Mouse (Mus musculus) midbrain, embryonic 14.5 days (tissue): ENCODE measurements around the gene Cd2bp2. TPM values are rescaled to one million over a fixed set of nuclear protein-coding genes. Genes with fewer than 3 reads are reported as not detected.

Experiments used
- ATAC-seq: fragments of 200-750 bp; cut with Nextera tagmentation; 2 replicates; pipeline ENCODE4 v1.8.0; 2017; ENCODE audit warnings: moderate number of reproducible peaks, moderate library complexity; ENCODE audit not compliant: low FRiP score, low TSS enrichment
- DNase-seq: peaks from one replicate; pipeline ENCODE4 v3.0.0-alpha.2; 2015
- H3K27ac ChIP-seq: fragments of 300-500 bp; sonication (generic); replicated peaks from 2 replicates; pipeline ENCODE4 v1.5.1; 2014; ENCODE audit warnings: mild to moderate bottlenecking, low read depth, low read length, moderate library complexity
- H3K27me3 ChIP-seq: fragments of 300-500 bp; sonication (generic); 2 replicates; pipeline ENCODE4 v1.6.1; 2014; ENCODE audit warnings: low read length, control low read depth, mixed read lengths; ENCODE audit not compliant: control insufficient read depth, insufficient read depth
- H3K36me3 ChIP-seq: fragments of 300-500 bp; sonication (generic); 2 replicates; pipeline ENCODE4 v1.6.1; 2014; ENCODE audit warnings: low read length, control low read depth; ENCODE audit not compliant: control insufficient read depth, insufficient read depth
- H3K4me1 ChIP-seq: fragments of 300-500 bp; sonication (generic); 2 replicates; pipeline ENCODE4 v1.6.1; 2014; ENCODE audit warnings: mild to moderate bottlenecking, antibody characterized with exemption, low read length, control low read depth; ENCODE audit not compliant: control insufficient read depth, insufficient read depth
- H3K4me2 ChIP-seq: fragments of 300-500 bp; sonication (generic); 2 replicates; pipeline ENCODE4 v1.6.1; 2014; ENCODE audit warnings: mild to moderate bottlenecking, low read length, moderate library complexity
- H3K4me3 ChIP-seq: fragments of 300-500 bp; sonication (generic); replicated peaks from 2 replicates; pipeline ENCODE4 v1.5.1; 2014; ENCODE audit warnings: low read depth, low read length
- H3K9ac ChIP-seq: fragments of 300-500 bp; sonication (generic); replicated peaks from 2 replicates; pipeline ENCODE4 v1.6.1; 2014; ENCODE audit warnings: mild to moderate bottlenecking, low read length, moderate library complexity
- H3K9me3 ChIP-seq: fragments of 300-500 bp; sonication (generic); 2 replicates; pipeline ENCODE4 v1.6.1; 2016; ENCODE audit warnings: low read length, control low read depth, mixed read lengths; ENCODE audit not compliant: control insufficient read depth
- WGBS: fragments of 180-500 bp; shearing (Covaris S2); extraction: QIAGEN DNeasy Blood & Tissue Kit; methylation state at CpG from one replicate; pipeline ENCODE4 v1.1.7; 2014; 5-methylcytosine and 5-hydroxymethylcytosine counted together
- polyA plus RNA-seq: library from polyadenylated mRNA; unstranded; fragments of >200 nt; fragmentation: Nextera tagmentation; extraction: Ambion mirVana; gene quantifications from 2 replicates; pipeline ENCODE4 v1.2.1, GENCODE M21; 2014

The Cd2bp2 gene
- polyA plus RNA-seq: 59.5 and 81.1 TPM in 2 replicates

- DNase-seq: peak; percentile 99
- H3K9ac ChIP-seq: peak within 1 kb of the TSS; percentile 68
- H3K27me3 ChIP-seq: no peaks in the 10 kb centered on the region
- H3K9me3 ChIP-seq: no peaks in the 10 kb centered on the region
- ATAC-seq: peak; percentile 97
- peak within 1 kb of the TSS; percentile 82 for H3K4me2 ChIP-seq
- under 1% methylated on average over 51 of the region's 51 CpGs for WGBS
- H3K36me3 ChIP-seq: peaks cover 78% of the 10 kb centered on the region
- H3K27ac ChIP-seq: peak within 1 kb of the TSS; percentile 87
- peak within 1 kb of the TSS; percentile 75 for H3K4me3 ChIP-seq
- peaks cover 15% of the 10 kb centered on the region for H3K4me1 ChIP-seq
Measured at GRCm38 (mm10) chr7:127195544-127196295, at the start of gene Cd2bp2. TSS of gene Cd2bp2 (minus strand) at chr7:127196050.

GRCm38 (mm10) chr7:127244658-127245510 lies 49.0 kb upstream of the Cd2bp2 start:
- no peak for DNase-seq
- peak overlapping the region; percentile 96 for H3K9ac ChIP-seq
- 11% methylated on average over 31 of the region's 33 CpGs for WGBS
- peak; percentile 60 for ATAC-seq
- H3K4me3 ChIP-seq: peak overlapping the region; percentile 84
- H3K27me3 ChIP-seq: no peaks in the 10 kb centered on the region
- H3K36me3 ChIP-seq: peaks cover 18% of the 10 kb centered on the region
- peaks cover 21% of the 10 kb centered on the region for H3K4me1 ChIP-seq
- H3K4me2 ChIP-seq: peak overlapping the region; percentile 86
- peak overlapping the region; percentile 82 for H3K27ac ChIP-seq
- H3K9me3 ChIP-seq: no peaks in the 10 kb centered on the region

DNA sequence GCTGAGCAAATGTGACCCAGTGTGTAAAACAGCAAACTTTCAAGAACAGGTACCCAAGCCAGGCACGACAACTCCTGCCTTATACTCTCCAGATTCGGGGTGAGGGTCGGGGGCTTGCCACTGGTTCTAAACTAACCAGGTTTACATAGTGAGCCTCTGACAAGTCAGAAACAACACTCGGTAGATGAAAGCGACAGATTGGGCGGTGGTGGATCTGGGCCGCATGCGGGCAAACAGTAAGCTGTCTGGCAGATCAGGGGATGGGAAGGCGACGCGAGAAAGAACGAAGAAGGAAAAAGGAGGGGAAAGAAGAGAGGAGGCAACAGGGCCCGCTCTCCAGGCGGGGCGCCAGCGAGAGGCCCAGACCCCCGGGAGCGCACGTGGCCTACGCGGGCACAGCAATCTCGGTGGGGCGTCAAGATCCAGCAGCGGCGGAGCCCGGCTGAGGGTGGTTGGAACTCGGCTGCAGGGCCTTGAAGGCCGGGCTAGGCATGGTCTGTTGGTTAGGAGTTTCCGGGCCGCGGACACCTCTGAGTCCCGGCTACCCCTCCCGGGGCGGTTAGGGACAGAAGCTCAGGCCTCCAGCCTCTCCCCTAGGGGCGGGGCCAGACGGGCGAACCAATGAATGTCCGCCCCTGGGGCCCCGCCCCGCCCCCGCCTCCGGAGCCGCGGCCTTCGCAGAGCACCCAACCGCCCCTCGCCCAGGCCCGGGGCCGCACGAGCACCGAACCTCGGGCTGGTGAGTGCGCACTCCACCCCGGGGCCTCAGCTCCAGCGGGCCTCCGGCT lies 48.2 kb upstream of the Cd2bp2 start, which contains the start of gene Zfp771:
Zfp771 (plus strand) TSS at position 405 of the 788 bp plus-strand sequence.
- Histone ChIP-seq H3K36me3 (peaks cover 16% of the 10 kb centered on the region), H3K27me3 (no peaks in the 10 kb centered on the region), H3K9me3 (no peaks in the 10 kb centered on the region), H3K4me2 (peak within 1 kb of the TSS; percentile 86), H3K27ac (peak within 1 kb of the TSS; percentile 82), H3K4me3 (peak within 1 kb of the TSS; percentile 84), H3K9ac (peak within 1 kb of the TSS; percentile 96), H3K4me1 (peaks cover 21% of the 10 kb centered on the region)
- ATAC-seq: peak; percentile 94
- WGBS: under 1% methylated on average over 54 of the region's 56 CpGs
- peak; percentile 96 for DNase-seq

- Histone ChIP-seq H3K36me3 (peaks cover 22% of the 10 kb centered on the region), H3K4me2 (peak overlapping the region; percentile 86), H3K27me3 (no peaks in the 10 kb centered on the region), H3K27ac (peak overlapping the region; percentile 82), H3K4me1 (peaks cover 21% of the 10 kb centered on the region), H3K4me3 (peak overlapping the region; percentile 84), H3K9me3 (no peaks in the 10 kb centered on the region), H3K9ac (peak overlapping the region; percentile 96; the same call in 1 of the 2 replicates)
- WGBS: 41% methylated on average over 2 of the region's 2 CpGs
- DNase-seq (no peak), ATAC-seq (no peak)
Measured at GRCm38 (mm10) chr7:127243361-127243867, 47.6 kb upstream of the Cd2bp2 start.

GRCm38 (mm10) chr7:127234777-127235176 lies 38.9 kb upstream of the Cd2bp2 start:
- no peak overlapping the region for H3K9ac ChIP-seq
- H3K9me3 ChIP-seq: no peaks in the 10 kb centered on the region
- no peak for ATAC-seq
- 96% methylated on average over 2 of the region's 2 CpGs for WGBS
- no peak overlapping the region for H3K27ac ChIP-seq
- no peaks in the 10 kb centered on the region for H3K27me3 ChIP-seq
- peaks cover 31% of the 10 kb centered on the region for H3K4me1 ChIP-seq
- H3K4me3 ChIP-seq: peak overlapping the region; percentile 81
- DNase-seq: no peak
- peak overlapping the region; percentile 69 for H3K4me2 ChIP-seq
- peaks cover 51% of the 10 kb centered on the region for H3K36me3 ChIP-seq

GRCm38 (mm10) chr7:127233765-127234164 lies 37.9 kb upstream of the Cd2bp2 start:
- H3K27me3 ChIP-seq: no peaks in the 10 kb centered on the region
- peak overlapping the region; percentile 69 for H3K4me2 ChIP-seq
- ATAC-seq: no peak
- peaks cover 31% of the 10 kb centered on the region for H3K4me1 ChIP-seq
- H3K9me3 ChIP-seq: no peaks in the 10 kb centered on the region
- 6% methylated on average over 9 of the region's 9 CpGs for WGBS
- peak overlapping the region; percentile 98 for H3K9ac ChIP-seq
- peak overlapping the region; percentile 81 for H3K4me3 ChIP-seq
- DNase-seq: no peak
- peaks cover 48% of the 10 kb centered on the region for H3K36me3 ChIP-seq
- peak overlapping the region; percentile 99 for H3K27ac ChIP-seq

DNA sequence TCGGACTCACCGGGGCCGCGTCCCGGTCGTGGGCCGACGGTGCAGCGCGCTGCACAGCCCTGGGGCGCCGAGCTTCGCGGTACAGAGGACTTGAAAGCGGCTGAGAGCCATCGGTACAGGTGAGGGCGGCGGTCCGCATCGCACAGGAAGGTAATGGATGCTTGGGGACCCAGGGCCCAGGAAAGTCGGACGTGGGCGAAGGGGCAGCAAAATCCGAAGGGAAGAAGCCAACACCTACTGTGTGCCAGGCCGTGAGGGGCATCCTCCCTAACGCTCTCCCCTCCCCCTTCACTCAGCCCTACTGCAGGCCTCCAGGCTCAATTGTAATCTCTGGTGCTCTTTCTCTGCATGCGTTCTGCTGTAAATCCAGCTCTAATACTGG lies 37.5 kb upstream of the Cd2bp2 start:
- WGBS: 0% methylated on average over 27 of the region's 27 CpGs
- peaks cover 44% of the 10 kb centered on the region for H3K36me3 ChIP-seq
- H3K4me1 ChIP-seq: peaks cover 31% of the 10 kb centered on the region
- ATAC-seq: peak; percentile 32
- H3K9ac ChIP-seq: peak overlapping the region; percentile 98
- DNase-seq: peak; percentile 68
- H3K27ac ChIP-seq: peak overlapping the region; percentile 99
- peak overlapping the region; percentile 69 for H3K4me2 ChIP-seq
- H3K4me3 ChIP-seq: peak overlapping the region; percentile 81
- H3K27me3 ChIP-seq: no peaks in the 10 kb centered on the region
- no peaks in the 10 kb centered on the region for H3K9me3 ChIP-seq
